Mouse (Mus musculus): ENCODE data around the gene Ptpn11.

- no peak for TF ChIP-seq POLR2A (IDR thresholded peaks at IDR 0.05; ENCODE audit: low read depth, low read length)
- no peak for TF ChIP-seq CTCF (IDR thresholded peaks at IDR 0.05; ENCODE audit: borderline replicate concordance, insufficient read depth, low read length)
Observed at GRCm38 (mm10) chr5:121214707-121215106, 23.5 kb upstream of the Ptpn11 start.

All from embryonic fibroblast, embryonic 13.5 days (primary cell).